Mouse (Mus musculus) cerebellum, adult 2 months (tissue): ENCODE measurements at regions not wholly inside any gene's neighbourhood (a gene's known extent, or its start where the extent isn't known, plus 50 kb on each side); places are given as distances from the start of the nearest gene placed in this dataset.

ENCODE experiments used
- CTCF ChIP-seq: fragments of 200-500 bp; IDR thresholded peaks from 2 replicates; pipeline ENCODE4 v1.5.1; 2011; ENCODE audit warnings: low read depth, mild to moderate bottlenecking, control low read depth, low read length, moderate library complexity, borderline replicate concordance; ENCODE audit not compliant: insufficient read depth
- POLR2A ChIP-seq: fragments of 200-500 bp; IDR thresholded peaks from 2 replicates; pipeline ENCODE4 v1.6.1; 2011; ENCODE audit warnings: low read length, control low read depth, borderline replicate concordance; ENCODE audit not compliant: insufficient read depth

DNA sequence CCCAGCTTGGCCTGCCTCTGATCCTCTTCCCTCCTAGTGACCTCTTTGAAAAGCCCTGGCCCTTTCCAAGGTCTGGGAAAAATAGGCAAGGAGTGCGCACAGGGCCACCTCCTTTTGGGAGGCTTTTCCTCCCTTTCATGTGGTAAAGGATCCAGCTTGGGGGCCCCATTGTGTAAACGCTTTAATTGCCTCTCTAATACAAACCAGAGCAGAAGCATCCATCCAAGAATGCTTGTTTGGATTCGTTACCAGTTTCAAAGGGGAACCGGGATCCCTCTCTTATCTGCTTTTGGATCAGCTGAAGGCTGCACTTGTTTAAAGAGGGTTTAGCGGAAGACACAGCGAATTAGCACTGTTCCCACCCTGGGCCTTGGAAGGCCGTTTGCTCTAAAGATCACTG is 109.3 kb upstream of the Cops8 start:
- TF ChIP-seq CTCF (no peak), POLR2A (no peak)
